Comparison of ENCODE assay signal across 14 mouse cellular contexts in genomic region chr7:68667790-68668732, GRCm38 (mm10).
A peak's percentile ranks its signal among the peaks of the same experiment; 100 is the strongest.
DNase-seq lines count a peak whose midpoint lies in the region; ATAC-seq lines count a peak whose summit lies in the region.
"Had no signal": no experiment of that assay in that cellular context is flagged by ENCODE, and none has a peak within 500 bp of the region (broad histone marks: within the 10 kb centered on the region; RNA-seq: fewer than 3 reads in every experiment).

No protein-coding gene starts in this region.

- peak; percentile 3 for DNase-seq in embryonic facial prominence, embryonic 11.5 days (ENCODE audit: low spot score)
- no peak for DNase-seq in embryonic facial prominence, embryonic 10.5 days (ENCODE audit: low spot score)
- DNase-seq in urinary bladder, postnatal 14 days (ENCODE audit: low spot score): peak; percentile 20
- DNase-seq in urinary bladder, postnatal 10 days (ENCODE audit: low spot score): no peak
- DNase-seq in thymus, adult 18-20 months: no peak
- DNase-seq in hindbrain, embryonic 11.5 days (ENCODE audit: low spot score): no peak

- no peak overlapping the region for H3K4me2 ChIP-seq in embryonic facial prominence, embryonic 11.5 days (ENCODE audit: low read depth, low read length)
- no peak overlapping the region for H3K4me2 ChIP-seq in hindbrain, embryonic 11.5 days (replicated peaks; ENCODE audit: low read depth, low read length)
- H3K4me2 ChIP-seq: heart, embryonic 11.5 days; hindbrain, embryonic 13.5 days; liver, embryonic 15.5 days; midbrain, embryonic 12.5 days had no signal

- no peaks in the 10 kb centered on the region for H3K36me3 ChIP-seq in embryonic facial prominence, embryonic 11.5 days (replicated peaks; ENCODE audit: control insufficient read depth, insufficient read depth, low read depth, low read length)
- H3K36me3 ChIP-seq in embryonic facial prominence, embryonic 10.5 days (replicated peaks): no peaks in the 10 kb centered on the region
- H3K36me3 ChIP-seq in hindbrain, embryonic 11.5 days (ENCODE audit: control insufficient read depth, insufficient read depth, low read length): no peaks in the 10 kb centered on the region
- H3K36me3 ChIP-seq: forebrain, embryonic 10.5 days; hindbrain, embryonic 13.5 days; liver, embryonic 15.5 days; midbrain, embryonic 12.5 days had no signal

- no peak overlapping the region for H3K9ac ChIP-seq in embryonic facial prominence, embryonic 11.5 days (replicated peaks; ENCODE audit: low read length)
- no peak overlapping the region for H3K9ac ChIP-seq in hindbrain, embryonic 11.5 days (ENCODE audit: low read depth, low read length)
- H3K9ac ChIP-seq: hindbrain, embryonic 13.5 days; liver, embryonic 15.5 days; midbrain, embryonic 12.5 days had no signal

- no peak overlapping the region for H3K4me3 ChIP-seq in embryonic facial prominence, embryonic 11.5 days (ENCODE audit: low read depth, low read length)
- H3K4me3 ChIP-seq in embryonic facial prominence, embryonic 10.5 days: no peak overlapping the region
- H3K4me3 ChIP-seq in hindbrain, embryonic 11.5 days (ENCODE audit: low read depth, low read length): no peak overlapping the region
- H3K4me3 ChIP-seq: forebrain, embryonic 10.5 days; hindbrain, embryonic 13.5 days; layer of hippocampus, adult 2 months; liver, embryonic 15.5 days; midbrain, embryonic 12.5 days had no signal

- no peaks in the 10 kb centered on the region for H3K4me1 ChIP-seq in embryonic facial prominence, embryonic 11.5 days (ENCODE audit: control insufficient read depth, insufficient read depth, low read length)
- peaks cover 7% of the 10 kb centered on the region for H3K4me1 ChIP-seq in embryonic facial prominence, embryonic 10.5 days
- H3K4me1 ChIP-seq in hindbrain, embryonic 11.5 days (replicated peaks; ENCODE audit: control insufficient read depth, insufficient read depth, low read length): no peaks in the 10 kb centered on the region
- H3K4me1 ChIP-seq: hindbrain, embryonic 13.5 days; liver, embryonic 15.5 days; midbrain, embryonic 12.5 days had no signal

- WGBS in embryonic facial prominence, embryonic 11.5 days: 70% methylated on average over 12 of the region's 12 CpGs
- 73% methylated on average over 12 of the region's 12 CpGs for WGBS in embryonic facial prominence, embryonic 10.5 days
- 76% methylated on average over 12 of the region's 12 CpGs for WGBS in hindbrain, embryonic 11.5 days

- no peaks in the 10 kb centered on the region for H3K27me3 ChIP-seq in embryonic facial prominence, embryonic 11.5 days (ENCODE audit: control insufficient read depth, insufficient read depth, low read length)
- H3K27me3 ChIP-seq in embryonic facial prominence, embryonic 10.5 days (replicated peaks; ENCODE audit: low read depth, poor library complexity, severe bottlenecking): no peaks in the 10 kb centered on the region
- no peaks in the 10 kb centered on the region for H3K27me3 ChIP-seq in hindbrain, embryonic 11.5 days (ENCODE audit: control insufficient read depth, insufficient read depth, low read length)
- H3K27me3 ChIP-seq: hindbrain, embryonic 13.5 days; liver, embryonic 15.5 days; midbrain, embryonic 12.5 days had no signal

- H3K9me3 ChIP-seq in embryonic facial prominence, embryonic 11.5 days (replicated peaks; ENCODE audit: control insufficient read depth, low read length): no peaks in the 10 kb centered on the region
- H3K9me3 ChIP-seq in embryonic facial prominence, embryonic 10.5 days: peaks cover 4% of the 10 kb centered on the region; the same call in 1 of the 2 replicates
- H3K9me3 ChIP-seq in hindbrain, embryonic 11.5 days (ENCODE audit: control insufficient read depth, low read length): no peaks in the 10 kb centered on the region
- H3K9me3 ChIP-seq: forebrain, embryonic 10.5 days; liver, embryonic 15.5 days had no signal

- no peak overlapping the region for H3K27ac ChIP-seq in embryonic facial prominence, embryonic 11.5 days (replicated peaks; ENCODE audit: low read depth, low read length)
- H3K27ac ChIP-seq in embryonic facial prominence, embryonic 10.5 days (replicated peaks): no peak overlapping the region
- no peak overlapping the region for H3K27ac ChIP-seq in hindbrain, embryonic 11.5 days (ENCODE audit: low read depth, low read length)
- H3K27ac ChIP-seq: forebrain, embryonic 10.5 days; hindbrain, embryonic 13.5 days; layer of hippocampus, adult 2 months; liver, embryonic 15.5 days; midbrain, embryonic 12.5 days had no signal

- no peak for ATAC-seq in embryonic facial prominence, embryonic 11.5 days (replicated peaks; ENCODE audit: insufficient number of reproducible peaks, low FRiP score, low TSS enrichment, low read depth)
- peak; percentile 67 to 76; a peak in 3 of 4 replicates for ATAC-seq in hematopoietic stem cell, adult 5-6 weeks (replicated peaks in 1 of 2; ENCODE audit: insufficient read depth in 1 of 2, low FRiP score in 2 of 2, low TSS enrichment in 1 of 2, low read depth in 1 of 2, poor library complexity in 2 of 2, severe bottlenecking in 2 of 2)
- no peak for ATAC-seq in hindbrain, embryonic 11.5 days (ENCODE audit: low FRiP score)
- ATAC-seq in cerebellum, adult (ENCODE audit: insufficient number of reproducible peaks, low FRiP score, low TSS enrichment): no peak

Comparison
In these comparisons a context has a peak if more than half of its experiments do, and no peak if none do; other contexts are left out.
1. DNase-seq: peak in embryonic facial prominence, embryonic 11.5 days (single experiment) and urinary bladder, postnatal 14 days (single experiment); none in embryonic facial prominence, embryonic 10.5 days (single experiment), urinary bladder, postnatal 10 days (single experiment), thymus, adult 18-20 months (0 of 2) and hindbrain, embryonic 11.5 days (single experiment).
2. ATAC-seq: peak in hematopoietic stem cell, adult 5-6 weeks (2 of 2); none in embryonic facial prominence, embryonic 11.5 days (single experiment), hindbrain, embryonic 11.5 days (single experiment) and cerebellum, adult (single experiment).